Mouse (Mus musculus): ENCODE measurements around the gene Rbfox1.

Rbfox1 gene

GRCm38 (mm10) chr16:5884746-5885689 lies at the start of gene Rbfox1:
Gene Rbfox1, plus strand, starts transcription at chr16:5885355.
- peak; percentile 18 to 41 for DNase-seq

- no peak for DNase-seq
Observed at GRCm38 (mm10) chr16:5836744-5837143, 48.4 kb upstream of the Rbfox1 start.

GRCm38 (mm10) chr16:5841167-5841566 lies 44.0 kb upstream of the Rbfox1 start:
- DNase-seq, result no peak

- peak; percentile 8 to 22 for DNase-seq
Observed at GRCm38 (mm10) chr16:5845645-5846044, 39.5 kb upstream of the Rbfox1 start.

GRCm38 (mm10) chr16:5853055-5853454 lies 32.1 kb upstream of the Rbfox1 start:
- DNase-seq, result no peak

GRCm38 (mm10) chr16:5864350-5864749 lies 20.8 kb upstream of the Rbfox1 start:
- no peak for DNase-seq

GRCm38 (mm10) chr16:5866966-5867365 lies 18.2 kb upstream of the Rbfox1 start:
- no peak for DNase-seq

GRCm38 (mm10) chr16:5870391-5870790 lies 14.8 kb upstream of the Rbfox1 start:
- no peak for DNase-seq

- peak; percentile 92 to 93 for DNase-seq
Observed at GRCm38 (mm10) chr16:5881820-5882219, 3.3 kb upstream of the Rbfox1 start.

- no peak for DNase-seq
Observed at GRCm38 (mm10) chr16:5885690-5886050, 515 bp downstream of the Rbfox1 start.

- DNase-seq, result no peak
Observed at GRCm38 (mm10) chr16:5895564-5895963, 10.4 kb downstream of the Rbfox1 start.

GRCm38 (mm10) chr16:5898330-5898729 lies 13.2 kb downstream of the Rbfox1 start:
- DNase-seq, result peak; percentile 17 to 32

- DNase-seq, result no peak
Observed at GRCm38 (mm10) chr16:5910742-5911141, 25.6 kb downstream of the Rbfox1 start.

GRCm38 (mm10) chr16:5911880-5912327 lies 26.7 kb downstream of the Rbfox1 start:
- peak; percentile 52 to 59 for DNase-seq

- no peak for DNase-seq
Observed at GRCm38 (mm10) chr16:5917937-5918336, 32.8 kb downstream of the Rbfox1 start.

GRCm38 (mm10) chr16:5926986-5927385 lies 41.8 kb downstream of the Rbfox1 start:
- no peak for DNase-seq

- peak; percentile 86 for DNase-seq
Observed at GRCm38 (mm10) chr16:5931680-5932079, 46.5 kb downstream of the Rbfox1 start.

- peak; percentile 4 to 10 for DNase-seq
Observed at GRCm38 (mm10) chr16:5940016-5940415, 54.9 kb downstream of the Rbfox1 start.

- no peak for DNase-seq
Observed at GRCm38 (mm10) chr16:5945682-5946081, 60.5 kb downstream of the Rbfox1 start.

- DNase-seq, result no peak
Observed at GRCm38 (mm10) chr16:5953106-5953505, 68.0 kb downstream of the Rbfox1 start.

- DNase-seq, result no peak
Observed at GRCm38 (mm10) chr16:5957418-5957817, 72.3 kb downstream of the Rbfox1 start.

GRCm38 (mm10) chr16:5961786-5962185 lies 76.6 kb downstream of the Rbfox1 start:
- DNase-seq, result no peak

GRCm38 (mm10) chr16:5974172-5974571 lies 89.0 kb downstream of the Rbfox1 start:
- no peak for DNase-seq
